Mouse (Mus musculus) skeletal muscle tissue, adult 2 months (tissue): ENCODE measurements around the gene Brd2.

Experiments used
- DNase-seq: peaks from one replicate; pipeline ENCODE4 v3.0.0-alpha.2; 2012; ENCODE audit warnings: low read depth, low spot score

The Brd2 gene

GRCm38 (mm10) chr17:34116736-34117370, 5.6 kb downstream of the Brd2 start:
- DNase-seq = no peak

- no peak for DNase-seq
Measured at GRCm38 (mm10) chr17:34114114-34114513, 8.3 kb downstream of the Brd2 start.

- no peak for DNase-seq
Measured at GRCm38 (mm10) chr17:34110309-34110708, 12.1 kb downstream of the Brd2 start.

- no peak for DNase-seq
Measured at GRCm38 (mm10) chr17:34109806-34110195, 12.6 kb downstream of the Brd2 start.

GRCm38 (mm10) chr17:34109038-34109805, 13.2 kb downstream of the Brd2 start:
- DNase-seq = no peak

GRCm38 (mm10) chr17:34108460-34108859, 14.0 kb downstream of the Brd2 start:
- DNase-seq = no peak

GRCm38 (mm10) chr17:34107109-34107867, 15.1 kb downstream of the Brd2 start:
- no peak for DNase-seq

GRCm38 (mm10) chr17:34106555-34106954, 15.9 kb downstream of the Brd2 start:
- no peak for DNase-seq

- DNase-seq = no peak
Measured at GRCm38 (mm10) chr17:34104804-34105203, 17.6 kb downstream of the Brd2 start.

- no peak for DNase-seq
Measured at GRCm38 (mm10) chr17:34102831-34103230, 19.6 kb downstream of the Brd2 start.

- DNase-seq = peak; percentile 81
Measured at GRCm38 (mm10) chr17:34101604-34102032, 20.8 kb downstream of the Brd2 start.

- no peak for DNase-seq
Measured at GRCm38 (mm10) chr17:34101185-34101584, 21.2 kb downstream of the Brd2 start.

- no peak for DNase-seq
Measured at GRCm38 (mm10) chr17:34099531-34099930, 22.9 kb downstream of the Brd2 start.

- no peak for DNase-seq
Measured at GRCm38 (mm10) chr17:34098709-34099479, 23.5 kb downstream of the Brd2 start.

GRCm38 (mm10) chr17:34097272-34097671, 25.2 kb downstream of the Brd2 start:
- DNase-seq = no peak

GRCm38 (mm10) chr17:34096497-34097010, 25.9 kb downstream of the Brd2 start:
- DNase-seq = no peak

GRCm38 (mm10) chr17:34094283-34095035, 28.0 kb downstream of the Brd2 start:
- no peak for DNase-seq

GRCm38 (mm10) chr17:34093199-34093874, 29.1 kb downstream of the Brd2 start:
- no peak for DNase-seq

GRCm38 (mm10) chr17:34092197-34092875, 30.1 kb downstream of the Brd2 start, which contains the start of gene H2-Oa:
H2-Oa (plus strand) TSS chr17:34092340.
- no peak for DNase-seq
